Mouse (Mus musculus) E14TG2a.4 (cell line): ENCODE measurements around the gene Pcif1.

Experiments
- CTCF ChIP-seq: conservative IDR thresholded peaks from 2 replicates; pipeline ENCODE4 v1.5.1; 2014; ENCODE audit warnings: low read length
- NANOG ChIP-seq: IDR thresholded peaks from 2 replicates; pipeline ENCODE4 v1.6.1; 2014; ENCODE audit warnings: borderline replicate concordance, low read length, mixed read lengths
- POU5F1 ChIP-seq: IDR thresholded peaks from 2 replicates; pipeline ENCODE4 v1.6.1; 2014; ENCODE audit warnings: low read length, borderline replicate concordance

DNA sequence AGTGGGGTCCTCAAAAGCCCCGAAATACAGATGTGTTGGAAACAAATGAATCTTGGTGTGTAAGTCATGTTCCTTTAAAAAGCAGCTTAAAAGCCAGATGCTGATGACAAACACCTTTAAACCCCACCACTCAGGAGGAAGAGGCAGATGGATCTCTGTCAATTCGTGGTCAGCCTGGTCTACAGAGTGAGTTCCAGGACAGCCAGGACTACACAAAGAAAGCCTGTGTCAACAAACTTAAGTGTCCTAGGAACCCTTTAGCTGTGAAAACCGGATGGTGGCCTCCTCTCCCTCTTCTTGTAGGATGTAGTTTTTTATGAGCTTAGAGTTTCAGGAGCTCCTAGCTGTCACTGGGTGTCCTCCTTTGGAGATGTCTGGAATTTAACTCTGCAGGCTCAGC is 5.5 kb upstream of the Pcif1 start:
- TF ChIP-seq CTCF (no peak), POU5F1 (no peak), NANOG (no peak)
